Mouse (Mus musculus) CH12.LX (cell line): ENCODE measurements around the gene Kif5c.

ENCODE experiments used
- E2F4 ChIP-seq: IDR thresholded peaks from 2 replicates; pipeline ENCODE4 v1.6.1; 2011; ENCODE audit warnings: low read depth, low read length, improper control_type of control experiment; ENCODE audit not compliant: insufficient replicate concordance
- EP300 ChIP-seq: IDR thresholded peaks from 2 replicates; pipeline ENCODE4 v1.6.1; 2011; ENCODE audit warnings: low read length, improper control_type of control experiment
- MYC ChIP-seq: IDR thresholded peaks from 2 replicates; pipeline ENCODE4 v1.6.1; 2011; ENCODE audit warnings: low read depth, mild to moderate bottlenecking, improper control_type of control experiment, low read length
- NRF1 ChIP-seq: IDR thresholded peaks from 2 replicates; pipeline ENCODE4 v1.6.1; 2014; ENCODE audit warnings: low read depth, mild to moderate bottlenecking, inconsistent platforms, low read length, improper control_type of control experiment, moderate library complexity
- POLR2A ChIP-seq: IDR thresholded peaks from 2 replicates; pipeline ENCODE4 v1.6.1; 2011; ENCODE audit warnings: low read depth, mild to moderate bottlenecking, improper control_type of control experiment, low read length
- RCOR1 ChIP-seq: conservative IDR thresholded peaks from 2 replicates; pipeline ENCODE4 v1.6.1; 2012; ENCODE audit warnings: low read depth, mild to moderate bottlenecking, inconsistent platforms, low read length, improper control_type of control experiment
- USF2 ChIP-seq: conservative IDR thresholded peaks from 2 replicates; pipeline ENCODE4 v1.6.1; 2011; ENCODE audit warnings: low read depth, low read length, improper control_type of control experiment

DNA sequence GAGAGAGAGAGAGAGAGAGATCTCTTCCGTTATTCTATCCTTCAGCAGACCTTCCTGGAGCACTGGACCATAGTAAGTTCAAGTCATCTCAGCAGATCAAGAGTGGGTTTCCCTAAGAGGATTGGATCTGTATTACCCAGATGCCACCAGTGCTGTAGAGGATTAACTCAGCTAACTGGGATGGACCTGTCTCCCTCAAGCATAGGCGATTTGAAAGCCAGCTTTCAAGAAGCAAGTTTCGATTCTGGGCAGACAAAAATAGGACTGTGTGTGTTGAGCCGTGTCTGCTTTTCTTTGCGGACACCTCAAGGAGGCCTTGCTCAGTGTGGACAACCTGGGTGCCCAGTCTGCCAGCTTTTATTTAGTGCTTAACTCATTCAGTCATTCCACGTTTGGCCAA, 170.0 kb downstream of the Kif5c start:
- no peak for TF ChIP-seq USF2
- TF ChIP-seq E2F4: no peak
- TF ChIP-seq POLR2A: no peak
- TF ChIP-seq RCOR1: no peak
- TF ChIP-seq NRF1: no peak
- peak; percentile 25; the same call in 1 of the 2 replicates for TF ChIP-seq EP300
- TF ChIP-seq MYC: 0 out of 2 replicates have a peak, but pooled peaks have one; percentile 35
